Mouse (Mus musculus) limb, embryonic 10.5 days (tissue): ENCODE measurements around the gene Ufsp2. TPM values are rescaled to one million over a fixed set of nuclear protein-coding genes. Genes with fewer than 3 reads are reported as not detected.

Source experiments
- DNase-seq: peaks from one replicate; pipeline ENCODE4 v3.0.0-alpha.2; 2017; ENCODE audit warnings: low spot score
- H3K27ac ChIP-seq: fragments of 300-500 bp; sonication (generic); 2 replicates; pipeline ENCODE4 v1.5.1; 2016; ENCODE audit warnings: mild to moderate bottlenecking
- H3K27me3 ChIP-seq: fragments of 300-500 bp; sonication (generic); 2 replicates; pipeline ENCODE4 v1.6.1; 2016; ENCODE audit warnings: low read depth, mild to moderate bottlenecking; ENCODE audit not compliant: poor library complexity, severe bottlenecking
- H3K36me3 ChIP-seq: fragments of 300-500 bp; sonication (generic); 2 replicates; pipeline ENCODE4 v1.6.1; 2016; ENCODE audit warnings: mild to moderate bottlenecking, moderate library complexity
- H3K4me1 ChIP-seq: fragments of 300-500 bp; sonication (generic); 2 replicates; pipeline ENCODE4 v1.6.1; 2016
- H3K4me3 ChIP-seq: fragments of 300-500 bp; sonication (generic); 2 replicates; pipeline ENCODE4 v1.5.1; 2016; ENCODE audit warnings: mild to moderate bottlenecking, moderate library complexity
- H3K9me3 ChIP-seq: fragments of 300-500 bp; sonication (generic); replicated peaks from 2 replicates; pipeline ENCODE4 v1.6.1; 2016; ENCODE audit warnings: mild to moderate bottlenecking
- WGBS: fragments of 180-500 bp; shearing (Covaris S2); methylation state at CpG from one replicate; pipeline ENCODE4 v1.1.7; 2016; 5-methylcytosine and 5-hydroxymethylcytosine counted together
- polyA plus RNA-seq: library from polyadenylated mRNA; unstranded; fragments of >200 nt; fragmentation: Nextera tagmentation; extraction: Ambion mirVana; gene quantifications from 2 replicates; pipeline ENCODE4 v1.2.1, GENCODE M21; 2016

The Ufsp2 gene
- polyA plus RNA-seq, 1 experiment from 2014 or later, result 58.8 TPM

DNA sequence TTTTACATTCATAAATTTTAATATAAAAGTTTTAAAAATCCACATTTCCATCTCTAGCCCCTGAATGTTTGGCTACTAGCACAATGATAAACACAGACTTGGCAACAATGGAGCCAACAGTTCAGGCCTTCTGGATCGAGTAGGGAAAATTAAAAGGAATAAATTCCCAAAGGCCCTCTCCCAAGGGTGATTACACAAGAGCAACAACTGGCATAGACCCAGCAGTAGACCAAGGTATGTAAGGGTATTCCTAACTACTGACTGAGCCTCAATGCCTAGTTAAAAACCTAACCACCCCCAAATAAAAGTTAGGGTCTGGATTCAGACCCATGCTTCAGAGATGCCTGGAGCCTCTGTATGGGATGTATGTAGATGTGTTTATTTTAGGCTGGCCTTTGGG, 64.3 kb downstream of the Ufsp2 start:
- Histone ChIP-seq H3K36me3 (no peaks in the 10 kb centered on the region), H3K27me3 (no peaks in the 10 kb centered on the region), H3K4me1 (no peaks in the 10 kb centered on the region), H3K27ac (0 out of 2 replicates have a peak overlapping the region, but pooled peaks have one; percentile 3), H3K9me3 (no peaks in the 10 kb centered on the region), H3K4me3 (no peak overlapping the region)
- WGBS, result 89% methylated on average over 1 of the region's 1 CpGs
- no peak for DNase-seq

DNA sequence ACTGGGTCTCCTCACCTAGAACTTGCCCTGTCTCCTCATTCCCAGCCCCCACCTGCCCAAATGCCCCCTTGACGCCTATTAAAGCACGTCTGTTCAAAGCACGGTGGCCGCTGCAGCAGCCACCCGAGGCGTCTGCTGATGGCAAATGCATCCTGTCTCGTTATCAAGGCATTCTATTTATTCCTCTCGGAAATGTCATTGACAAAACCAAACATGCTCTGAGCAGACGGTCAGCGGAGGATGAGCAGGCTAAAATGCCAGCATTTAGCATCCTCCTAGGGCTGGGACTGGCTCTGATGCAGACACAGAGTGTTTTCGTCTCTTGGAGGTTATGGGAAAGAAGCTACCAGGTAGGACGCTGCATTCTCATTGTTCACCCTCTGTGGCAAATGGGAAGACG, 64.9 kb downstream of the Ufsp2 start:
- no peaks in the 10 kb centered on the region for H3K36me3 ChIP-seq
- no peaks in the 10 kb centered on the region for H3K9me3 ChIP-seq
- 0 out of 2 replicates have a peak overlapping the region, but pooled peaks have one; percentile 3 for H3K27ac ChIP-seq
- no peaks in the 10 kb centered on the region for H3K27me3 ChIP-seq
- H3K4me1 ChIP-seq, result no peaks in the 10 kb centered on the region
- DNase-seq, result no peak
- 64% methylated on average over 13 of the region's 13 CpGs for WGBS
- H3K4me3 ChIP-seq, result no peak overlapping the region

Other genes with a start within 250 kb of the Ufsp2 start
- 4.4 and 6.7 TPM in 2 replicates for gene Pdlim3, start 90.1 kb upstream of the Ufsp2 start, polyA plus RNA-seq
- not detected in 2 replicates for gene Ccdc110, start 40.9 kb upstream of the Ufsp2 start, polyA plus RNA-seq
- gene 1700029J07Rik, start 276 bp upstream of the Ufsp2 start, polyA plus RNA-seq, result 3.2 TPM in 2 replicates
- gene Lrp2bp, start 23.8 kb downstream of the Ufsp2 start, polyA plus RNA-seq, result 0.23 and 0.25 TPM in 2 replicates
- gene Ankrd37, start 30.2 kb downstream of the Ufsp2 start, polyA plus RNA-seq, result 15.0 and 16.6 TPM in 2 replicates
- 18.2 and 21.6 TPM in 2 replicates for gene Cfap97, start 176.2 kb downstream of the Ufsp2 start, polyA plus RNA-seq
- 3.7 and 4.3 TPM in 2 replicates for gene Snx25, start 176.6 kb downstream of the Ufsp2 start, polyA plus RNA-seq
- gene Slc25a4, start 235.8 kb downstream of the Ufsp2 start, polyA plus RNA-seq, result 486 and 506 TPM in 2 replicates